Mouse (Mus musculus) midbrain, embryonic 15.5 days (tissue): ENCODE data around the gene Pde4dip. TPM values are rescaled to one million over a fixed set of nuclear protein-coding genes. Genes with fewer than 3 reads are reported as not detected.

Source experiments
- ATAC-seq: fragments of 200-750 bp; cut with Nextera tagmentation; replicated peaks from 2 replicates; pipeline ENCODE4 v1.8.0; 2017; ENCODE audit warnings: moderate TSS enrichment
- H3K27ac ChIP-seq: fragments of 300-500 bp; sonication (generic); 2 replicates; pipeline ENCODE4 v1.5.1; 2015; ENCODE audit warnings: mild to moderate bottlenecking, inconsistent platforms
- H3K27me3 ChIP-seq: fragments of 300-500 bp; sonication (generic); replicated peaks from 2 replicates; pipeline ENCODE4 v1.6.1; 2015; ENCODE audit warnings: inconsistent platforms
- H3K36me3 ChIP-seq: fragments of 300-500 bp; sonication (generic); replicated peaks from 2 replicates; pipeline ENCODE4 v1.6.1; 2015; ENCODE audit warnings: inconsistent platforms
- H3K4me1 ChIP-seq: fragments of 300-500 bp; sonication (generic); 2 replicates; pipeline ENCODE4 v1.6.1; 2015; ENCODE audit warnings: inconsistent platforms
- H3K4me2 ChIP-seq: fragments of 300-500 bp; sonication (generic); 2 replicates; pipeline ENCODE4 v1.6.1; 2015; ENCODE audit warnings: inconsistent platforms, mild to moderate bottlenecking, moderate library complexity
- H3K4me3 ChIP-seq: fragments of 300-500 bp; sonication (generic); 2 replicates; pipeline ENCODE4 v1.5.1; 2015; ENCODE audit warnings: mild to moderate bottlenecking, inconsistent platforms
- H3K9ac ChIP-seq: fragments of 300-500 bp; sonication (generic); 2 replicates; pipeline ENCODE4 v1.6.1; 2015; ENCODE audit warnings: mild to moderate bottlenecking, inconsistent platforms
- H3K9me3 ChIP-seq: fragments of 300-500 bp; sonication (generic); 2 replicates; pipeline ENCODE4 v1.6.1; 2016; ENCODE audit warnings: inconsistent platforms
- WGBS: fragments of 180-500 bp; shearing (Covaris S2); methylation state at CpG from one replicate; pipeline ENCODE4 v1.1.7; 2015; ENCODE audit warnings: mixed read lengths; 5-methylcytosine and 5-hydroxymethylcytosine counted together
- microRNA-seq: library from miRNA; unstranded; fragments of <30 nt; microRNA quantifications from one replicate; pipeline ENCODE4, GENCODE M21; 2016
- polyA plus RNA-seq: library from polyadenylated mRNA; unstranded; fragments of >200 nt; fragmentation: Nextera tagmentation; extraction: Ambion mirVana; gene quantifications from 2 replicates; pipeline ENCODE4 v1.2.1, GENCODE M21; 2015

Pde4dip gene
- polyA plus RNA-seq, 1 experiment from 2014 or later, result 75.7 TPM

- no peak for ATAC-seq
- WGBS, result 89% methylated on average over 4 of the region's 4 CpGs
- no peak overlapping the region for H3K9ac ChIP-seq
- no peaks in the 10 kb centered on the region for H3K27me3 ChIP-seq
- H3K4me2 ChIP-seq, result no peak overlapping the region
- H3K36me3 ChIP-seq, result no peaks in the 10 kb centered on the region
- H3K9me3 ChIP-seq, result no peaks in the 10 kb centered on the region
- H3K4me3 ChIP-seq, result no peak overlapping the region
- no peaks in the 10 kb centered on the region for H3K4me1 ChIP-seq
- H3K27ac ChIP-seq, result no peak overlapping the region
Measured at GRCm38 (mm10) chr3:97641396-97641795, 247.1 kb downstream of the Pde4dip start.

Small RNA genes lying within 50 kb of the gene (microRNA-seq; reads per million reads assigned to microRNA genes)
- gene Mir7225, result not detected

Other genes starting within 250 kb of the Pde4dip start
- gene Prkab2, start 230.5 kb downstream of the Pde4dip start, polyA plus RNA-seq, result 12.4 and 12.6 TPM in 2 replicates
- not detected in 2 replicates for gene Gm17651, start 214.0 kb downstream of the Pde4dip start, polyA plus RNA-seq
- 89.3 and 93.7 TPM in 2 replicates for gene Sec22b, start 12.5 kb upstream of the Pde4dip start, polyA plus RNA-seq
- 9.0 and 10.4 TPM in 2 replicates for gene Notch2, start 124.8 kb upstream of the Pde4dip start, polyA plus RNA-seq